Mouse (Mus musculus): ENCODE data around the gene Ano6. TPM values are rescaled to one million over a fixed set of nuclear protein-coding genes. Genes with fewer than 3 reads are reported as not detected.

The Ano6 gene
- polyA plus RNA-seq, 1 experiment from 2014 or later, result 29.7 TPM

DNA sequence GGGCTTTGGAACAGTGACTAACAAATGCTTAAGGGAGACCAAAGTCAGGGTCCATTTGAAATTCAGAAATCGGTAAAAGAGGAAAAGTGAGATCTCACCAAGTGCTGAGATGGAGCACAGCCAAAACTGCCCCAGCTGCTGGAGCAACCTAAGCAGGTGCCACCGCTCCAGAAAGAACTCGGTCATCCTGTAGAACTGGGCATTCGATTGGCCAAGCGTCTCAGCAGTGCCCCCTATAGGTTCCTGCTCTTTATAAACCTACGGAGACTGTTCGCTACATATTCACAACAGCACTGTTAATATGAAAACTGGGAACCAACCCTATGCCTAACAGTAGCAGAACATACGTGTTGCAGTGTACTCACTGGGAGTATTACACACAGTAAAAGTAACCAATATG, 180.7 kb downstream of the Ano6 start:
- 0 out of 2 replicates have a peak, but pooled peaks cover 7% of the 10 kb centered on the region for H3K36me3 ChIP-seq (replicated peaks)
- 93% methylated on average over 8 of the region's 8 CpGs for WGBS
- H3K9ac ChIP-seq, result no peak overlapping the region
- no peak overlapping the region for H3K4me2 ChIP-seq
- no peak overlapping the region for H3K4me3 ChIP-seq
- no peak overlapping the region for H3K27ac ChIP-seq
- ATAC-seq (replicated peaks), result no peak
- no peaks in the 10 kb centered on the region for H3K9me3 ChIP-seq
- no peaks in the 10 kb centered on the region for H3K4me1 ChIP-seq
- no peaks in the 10 kb centered on the region for H3K27me3 ChIP-seq (replicated peaks)

DNA sequence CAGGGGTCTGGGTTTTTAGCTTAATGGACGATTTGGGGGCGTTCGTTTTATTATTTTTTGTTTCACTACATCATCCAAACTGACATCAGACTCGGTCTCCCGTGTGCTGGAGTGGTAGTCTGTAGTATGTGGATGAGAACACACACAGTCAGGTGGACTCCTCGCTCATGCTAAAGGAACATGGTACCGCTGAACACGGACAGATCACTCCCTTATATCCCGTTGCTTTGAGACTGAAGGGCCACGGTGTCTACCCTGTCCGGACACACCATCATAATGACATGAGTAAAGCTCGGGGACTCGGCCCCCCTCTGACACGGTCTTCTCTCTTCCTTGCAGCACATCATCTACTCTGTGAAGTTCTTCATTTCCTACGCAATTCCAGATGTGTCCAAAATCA, 181.5 kb downstream of the Ano6 start:
- Histone ChIP-seq H3K27ac (no peak overlapping the region), H3K4me1 (no peaks in the 10 kb centered on the region), H3K9me3 (no peaks in the 10 kb centered on the region), H3K4me2 (no peak overlapping the region), H3K9ac (no peak overlapping the region), H3K27me3 (replicated peaks) (no peaks in the 10 kb centered on the region), H3K4me3 (no peak overlapping the region), H3K36me3 (replicated peaks) (0 out of 2 replicates have a peak, but pooled peaks cover 7% of the 10 kb centered on the region)
- WGBS, result 96% methylated on average over 15 of the region's 15 CpGs
- ATAC-seq (replicated peaks), result no peak

DNA sequence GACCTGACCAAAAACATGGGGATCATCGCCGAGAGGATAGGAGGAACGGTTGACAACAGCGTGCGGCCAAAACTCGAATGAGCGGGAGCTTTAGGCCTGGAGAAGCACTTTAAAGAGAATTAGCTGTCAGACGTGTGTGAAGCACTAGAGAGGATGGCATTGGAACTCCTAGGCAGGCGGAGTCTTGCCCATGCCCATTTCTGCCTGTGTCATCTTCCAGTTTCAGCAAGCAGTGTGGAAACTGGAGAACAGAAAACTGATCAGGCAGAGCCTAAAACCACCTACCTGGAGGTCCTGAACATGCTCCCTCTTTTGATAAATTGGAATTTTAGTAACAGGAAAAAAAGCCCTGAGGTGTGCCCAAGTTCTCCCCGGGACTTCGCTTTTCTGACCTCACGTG, 182.0 kb downstream of the Ano6 start:
- Histone ChIP-seq H3K36me3 (replicated peaks) (0 out of 2 replicates have a peak, but pooled peaks cover 7% of the 10 kb centered on the region), H3K4me3 (no peak overlapping the region), H3K27ac (no peak overlapping the region), H3K4me1 (no peaks in the 10 kb centered on the region), H3K9ac (no peak overlapping the region), H3K4me2 (no peak overlapping the region), H3K27me3 (replicated peaks) (no peaks in the 10 kb centered on the region), H3K9me3 (no peaks in the 10 kb centered on the region)
- no peak for ATAC-seq (replicated peaks)
- WGBS, result 97% methylated on average over 12 of the region's 12 CpGs

DNA sequence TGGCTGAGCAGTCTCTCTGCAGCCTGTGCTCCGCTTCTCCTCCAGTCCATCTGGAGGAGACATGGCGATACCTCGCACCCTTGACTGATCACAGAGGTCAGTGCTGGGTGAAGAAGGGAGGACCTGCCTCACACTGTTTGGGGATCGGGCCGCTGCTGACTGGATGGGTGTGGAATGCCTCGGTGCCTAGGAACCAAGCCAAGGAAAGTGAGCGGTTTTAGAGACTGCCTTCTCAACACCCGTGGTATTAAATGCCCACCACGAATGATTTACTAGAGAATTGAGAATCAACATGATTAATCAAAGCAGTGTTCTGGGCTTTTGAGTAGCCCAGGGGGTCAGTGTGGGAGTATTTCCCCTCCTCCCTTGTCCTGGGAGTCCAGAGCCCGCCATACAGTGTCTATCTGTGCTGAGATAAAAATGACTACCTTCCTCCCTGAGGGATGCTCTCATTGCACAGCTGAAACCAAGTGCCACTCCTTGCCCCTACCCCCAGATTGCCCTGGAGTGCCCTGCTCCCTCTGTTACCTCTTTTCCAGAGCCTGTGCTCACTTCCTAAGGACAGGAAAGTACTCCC, 183.5 kb downstream of the Ano6 start:
- ATAC-seq (replicated peaks), result no peak
- no peaks in the 10 kb centered on the region for H3K4me1 ChIP-seq
- no peaks in the 10 kb centered on the region for H3K27me3 ChIP-seq (replicated peaks)
- 88% methylated on average over 10 of the region's 10 CpGs for WGBS
- 0 out of 2 replicates have a peak, but pooled peaks cover 7% of the 10 kb centered on the region for H3K36me3 ChIP-seq (replicated peaks)
- H3K27ac ChIP-seq, result no peak overlapping the region
- H3K4me2 ChIP-seq, result no peak overlapping the region
- H3K9me3 ChIP-seq, result no peaks in the 10 kb centered on the region
- no peak overlapping the region for H3K9ac ChIP-seq
- H3K4me3 ChIP-seq, result no peak overlapping the region

DNA sequence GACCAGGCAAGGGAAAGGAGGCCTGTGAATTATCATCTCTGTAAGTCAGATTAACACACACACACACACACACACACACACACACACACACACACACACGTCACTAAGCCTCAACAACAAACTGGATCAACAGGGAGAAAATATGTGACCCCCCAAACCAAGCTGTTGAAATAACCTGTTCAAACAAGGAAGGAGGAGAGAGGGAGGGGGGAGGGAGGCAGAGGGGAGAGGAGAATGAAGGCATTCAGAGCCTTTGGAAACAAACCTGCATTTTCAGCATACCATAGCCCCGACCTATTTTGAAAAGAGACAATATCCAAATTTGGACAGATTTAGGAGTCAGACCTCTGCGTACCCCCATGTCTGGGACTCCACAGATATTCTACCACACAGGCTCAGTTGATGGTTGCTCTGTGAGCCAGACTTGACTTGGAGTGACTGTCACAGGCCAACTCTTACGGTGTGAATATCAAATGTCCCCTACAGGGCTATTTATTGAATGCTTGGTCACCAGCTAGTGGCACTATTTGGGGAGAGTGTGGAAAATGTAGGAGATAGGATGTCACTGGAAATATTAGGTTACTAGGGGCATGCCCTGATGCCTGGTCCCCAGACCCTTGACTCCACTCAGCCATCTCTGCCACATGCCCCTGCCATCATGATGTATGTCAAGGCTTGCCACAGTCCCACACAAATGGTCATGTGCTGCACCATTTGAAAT, 185.7 kb downstream of the Ano6 start:
- no peak for ATAC-seq (replicated peaks)
- WGBS, result 72% methylated on average over 4 of the region's 4 CpGs

DNA sequence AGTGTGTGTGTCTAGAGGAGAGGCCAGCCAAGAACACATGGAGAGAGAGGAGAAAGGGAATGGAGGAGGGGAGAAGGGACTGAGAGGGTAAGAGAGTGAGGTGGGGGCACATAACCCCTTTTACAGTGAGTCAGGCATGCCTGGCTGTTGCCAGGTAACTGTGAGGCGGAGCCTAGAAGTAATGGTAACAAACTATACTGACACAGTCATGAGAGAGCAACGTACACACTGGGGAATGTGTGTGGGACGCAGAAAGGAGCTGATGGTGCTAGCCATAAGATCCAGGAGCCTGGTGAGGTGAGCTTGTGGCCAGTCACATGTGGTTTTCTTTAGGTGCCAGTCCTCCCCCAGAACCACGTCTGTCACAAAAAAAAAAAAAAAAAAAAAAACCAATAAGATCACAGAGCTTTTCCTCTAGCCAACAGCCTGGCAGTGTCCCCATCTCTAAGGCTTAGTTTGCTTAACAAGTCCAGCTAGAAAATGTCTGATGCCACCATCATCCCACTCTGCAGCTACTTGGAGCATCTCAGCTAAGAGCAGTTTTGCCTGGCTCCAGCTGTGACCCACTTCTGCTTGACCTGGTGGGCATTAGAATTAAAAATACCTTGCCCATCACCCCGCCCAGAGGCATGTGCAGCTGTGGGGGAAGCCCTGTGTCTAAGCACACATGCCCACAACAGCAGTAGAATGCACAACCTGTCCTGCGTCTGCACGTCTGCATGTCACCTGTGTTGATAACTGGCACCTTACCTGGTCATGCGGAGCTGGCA, 186.7 kb downstream of the Ano6 start:
- no peak overlapping the region for H3K9ac ChIP-seq
- no peak overlapping the region for H3K27ac ChIP-seq
- no peaks in the 10 kb centered on the region for H3K4me1 ChIP-seq
- 75% methylated on average over 8 of the region's 8 CpGs for WGBS
- no peaks in the 10 kb centered on the region for H3K27me3 ChIP-seq (replicated peaks)
- no peak for ATAC-seq (replicated peaks)
- H3K4me3 ChIP-seq, result no peak overlapping the region
- no peaks in the 10 kb centered on the region for H3K9me3 ChIP-seq
- H3K36me3 ChIP-seq (replicated peaks), result 0 out of 2 replicates have a peak, but pooled peaks cover 7% of the 10 kb centered on the region
- no peak overlapping the region for H3K4me2 ChIP-seq

More for the DNA sequence above, 185.7 kb downstream of the Ano6 start:
- H3K4me3 ChIP-seq, result no peak overlapping the region
- H3K27ac ChIP-seq, result no peak overlapping the region
- H3K9ac ChIP-seq, result no peak overlapping the region
- H3K27me3 ChIP-seq (replicated peaks), result no peaks in the 10 kb centered on the region
- H3K36me3 ChIP-seq (replicated peaks), result 0 out of 2 replicates have a peak, but pooled peaks cover 7% of the 10 kb centered on the region
- H3K4me2 ChIP-seq, result no peak overlapping the region
- H3K9me3 ChIP-seq, result no peaks in the 10 kb centered on the region
- H3K4me1 ChIP-seq, result no peaks in the 10 kb centered on the region

DNA sequence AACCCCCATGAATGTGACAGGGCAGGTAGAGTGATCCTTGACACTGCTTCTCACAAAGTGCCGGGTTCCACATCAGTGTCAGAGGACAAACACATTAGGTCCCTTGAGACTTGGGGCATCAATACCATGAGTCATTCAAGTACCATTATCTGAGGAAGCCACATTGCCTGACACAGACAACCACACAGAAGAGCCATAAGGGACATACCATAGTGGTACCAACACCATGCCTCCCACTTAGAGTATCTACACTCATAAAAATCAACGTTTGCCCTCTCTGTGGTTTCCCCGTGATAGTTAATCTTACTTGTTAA, 187.3 kb downstream of the Ano6 start:
- ATAC-seq (replicated peaks), result no peak
- H3K4me2 ChIP-seq, result no peak overlapping the region
- no peaks in the 10 kb centered on the region for H3K9me3 ChIP-seq
- H3K36me3 ChIP-seq (replicated peaks), result 0 out of 2 replicates have a peak, but pooled peaks cover 5% of the 10 kb centered on the region
- H3K27ac ChIP-seq, result no peak overlapping the region
- no peaks in the 10 kb centered on the region for H3K27me3 ChIP-seq (replicated peaks)
- no peaks in the 10 kb centered on the region for H3K4me1 ChIP-seq
- no peak overlapping the region for H3K9ac ChIP-seq
- no peak overlapping the region for H3K4me3 ChIP-seq
- 89% methylated on average over 3 of the region's 3 CpGs for WGBS

DNA sequence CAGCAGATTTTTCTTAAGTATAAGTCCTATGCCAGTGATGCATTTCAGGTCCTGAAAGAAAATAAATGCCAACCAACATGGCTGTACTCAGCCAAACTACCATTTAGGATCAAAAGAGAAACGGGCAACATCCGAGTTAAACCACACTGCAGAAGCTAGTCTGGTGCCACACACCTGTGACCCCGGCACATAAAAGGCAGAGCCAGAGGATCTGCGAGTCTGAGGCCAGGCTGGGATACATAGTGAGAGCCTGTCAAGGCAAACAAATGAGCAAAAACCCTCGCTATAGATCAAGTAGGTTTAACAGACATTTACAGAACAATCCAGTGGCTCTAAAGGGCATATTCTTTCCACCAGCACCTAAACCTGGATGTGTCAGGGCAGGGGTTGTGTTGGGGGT, 190.0 kb downstream of the Ano6 start:
- 70% methylated on average over 5 of the region's 5 CpGs for WGBS
- H3K27ac ChIP-seq, result no peak overlapping the region
- no peak for ATAC-seq (replicated peaks)
- H3K27me3 ChIP-seq (replicated peaks), result no peaks in the 10 kb centered on the region
- no peak overlapping the region for H3K9ac ChIP-seq
- no peaks in the 10 kb centered on the region for H3K9me3 ChIP-seq
- no peak overlapping the region for H3K4me3 ChIP-seq
- H3K4me1 ChIP-seq, result no peaks in the 10 kb centered on the region
- no peak overlapping the region for H3K4me2 ChIP-seq
- no peaks in the 10 kb centered on the region for H3K36me3 ChIP-seq (replicated peaks)

DNA sequence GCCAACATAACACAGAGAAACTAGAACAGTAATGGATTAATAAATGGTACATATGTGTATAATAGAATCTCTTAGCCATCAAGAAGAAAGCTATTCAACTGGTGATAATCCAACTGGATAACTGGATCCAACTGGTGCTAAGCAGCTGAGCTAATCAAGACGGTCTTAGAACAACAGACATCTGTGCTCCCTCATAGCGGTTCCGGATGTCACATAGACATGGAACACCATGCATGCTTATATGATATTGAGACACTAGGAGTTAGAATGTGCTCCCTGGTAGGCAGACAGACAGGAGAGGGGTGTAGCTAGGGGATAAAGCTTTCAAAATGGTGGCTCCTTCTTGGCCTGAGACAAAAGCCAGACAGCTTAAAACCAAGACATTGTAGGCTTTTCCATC, 197.3 kb downstream of the Ano6 start:
- no peak for ATAC-seq (replicated peaks)
- Histone ChIP-seq H3K9ac (no peak overlapping the region), H3K4me3 (no peak overlapping the region), H3K27me3 (replicated peaks) (no peaks in the 10 kb centered on the region), H3K9me3 (peaks cover 5% of the 10 kb centered on the region; the same call in 1 of the 2 replicates), H3K27ac (no peak overlapping the region), H3K4me1 (no peaks in the 10 kb centered on the region), H3K4me2 (no peak overlapping the region), H3K36me3 (replicated peaks) (no peaks in the 10 kb centered on the region)
- 91% methylated on average over 3 of the region's 3 CpGs for WGBS

DNA sequence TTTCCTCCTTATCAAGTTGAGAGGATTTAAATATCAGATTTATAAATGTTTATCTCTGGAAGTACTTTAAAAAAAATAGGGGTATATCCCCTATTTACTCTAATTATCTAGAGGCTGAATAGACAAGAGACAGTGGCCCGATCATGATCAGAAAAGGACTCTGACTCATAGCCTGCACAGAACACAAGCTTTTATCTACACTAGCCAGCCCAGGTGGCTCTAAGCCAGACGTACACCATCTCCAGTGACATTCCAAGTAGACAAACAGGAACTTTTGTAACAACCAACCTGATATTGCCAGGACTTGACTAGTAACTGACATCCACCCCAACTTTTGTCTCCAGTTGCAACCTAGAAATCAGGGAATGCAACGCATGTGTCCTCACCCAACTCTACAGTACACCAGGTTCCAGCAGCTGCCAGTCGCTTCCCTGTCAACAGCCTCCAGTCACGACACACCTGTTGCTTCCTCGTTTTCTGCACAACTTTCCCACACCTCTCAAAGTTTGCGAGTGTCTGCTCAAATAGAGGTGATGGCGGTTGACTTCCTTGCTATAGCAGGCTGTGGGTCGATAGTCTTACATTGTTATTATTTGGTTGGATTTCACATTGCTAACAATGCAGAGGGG, 199.0 kb downstream of the Ano6 start:
- Histone ChIP-seq H3K9ac (no peak overlapping the region), H3K4me2 (no peak overlapping the region), H3K27me3 (replicated peaks) (no peaks in the 10 kb centered on the region), H3K4me1 (no peaks in the 10 kb centered on the region), H3K27ac (no peak overlapping the region), H3K4me3 (no peak overlapping the region), H3K9me3 (peaks cover 5% of the 10 kb centered on the region; the same call in 1 of the 2 replicates), H3K36me3 (replicated peaks) (no peaks in the 10 kb centered on the region)
- WGBS, result 91% methylated on average over 9 of the region's 9 CpGs
- no peak for ATAC-seq (replicated peaks)

DNA sequence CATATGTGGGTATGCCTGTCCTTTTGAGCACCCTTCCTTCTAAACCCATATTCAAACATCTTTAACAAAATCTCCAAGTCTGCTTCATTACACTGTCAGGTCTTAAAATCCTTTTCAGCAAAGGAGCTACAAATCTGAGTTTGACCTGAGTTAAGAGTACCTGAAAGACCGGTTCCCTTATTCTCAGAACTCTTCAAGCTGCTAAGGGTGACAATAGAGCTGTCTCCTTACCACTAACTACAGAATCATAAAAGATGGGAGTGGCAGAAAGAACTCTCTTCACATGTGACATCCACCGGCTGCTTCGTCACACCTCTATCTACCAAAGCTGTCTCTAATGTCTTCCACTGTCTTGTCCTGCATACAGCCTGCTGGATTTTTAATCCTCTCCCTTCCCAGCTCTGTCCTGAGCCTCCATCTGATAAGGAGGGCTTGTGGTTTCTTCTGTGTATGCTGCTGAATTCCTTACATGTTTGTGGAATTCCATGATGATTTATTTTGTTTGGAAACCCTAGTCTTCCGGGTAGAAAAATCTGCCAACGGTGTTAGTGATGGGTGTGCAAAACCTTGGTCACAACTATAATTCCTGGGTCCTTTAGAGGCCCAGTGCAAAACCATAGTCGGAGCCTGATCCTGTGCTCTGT, 212.4 kb downstream of the Ano6 start:
- no peak overlapping the region for H3K27ac ChIP-seq
- 81% methylated on average over 6 of the region's 6 CpGs for WGBS
- H3K9ac ChIP-seq, result no peak overlapping the region
- no peaks in the 10 kb centered on the region for H3K4me1 ChIP-seq
- no peak overlapping the region for H3K4me2 ChIP-seq
- no peak for ATAC-seq (replicated peaks)
- H3K27me3 ChIP-seq (replicated peaks), result no peaks in the 10 kb centered on the region
- no peaks in the 10 kb centered on the region for H3K36me3 ChIP-seq (replicated peaks)
- no peaks in the 10 kb centered on the region for H3K9me3 ChIP-seq
- no peak overlapping the region for H3K4me3 ChIP-seq

All from midbrain, embryonic 15.5 days (tissue).